Mouse (Mus musculus) spleen, adult 10 weeks (tissue): ENCODE data around the gene Dscam. TPM values are rescaled to one million over a fixed set of nuclear protein-coding genes. Genes with fewer than 3 reads are reported as not detected.

Experiments used
- polyA plus RNA-seq: library from polyadenylated mRNA; stranded (reverse); fragments of 350-450 nt; fragmentation: Illumina TruSeq; extraction: RNeasy Lipid Tissue Mini Kit (QIAGEN cat#74804); gene quantifications from one replicate; pipeline ENCODE4 v1.2.3, GENCODE M21; 2015; ENCODE audit warnings: low replicate concordance; ENCODE audit not compliant: insufficient read depth

The Dscam gene
- 2.5 TPM for polyA plus RNA-seq

DNA sequence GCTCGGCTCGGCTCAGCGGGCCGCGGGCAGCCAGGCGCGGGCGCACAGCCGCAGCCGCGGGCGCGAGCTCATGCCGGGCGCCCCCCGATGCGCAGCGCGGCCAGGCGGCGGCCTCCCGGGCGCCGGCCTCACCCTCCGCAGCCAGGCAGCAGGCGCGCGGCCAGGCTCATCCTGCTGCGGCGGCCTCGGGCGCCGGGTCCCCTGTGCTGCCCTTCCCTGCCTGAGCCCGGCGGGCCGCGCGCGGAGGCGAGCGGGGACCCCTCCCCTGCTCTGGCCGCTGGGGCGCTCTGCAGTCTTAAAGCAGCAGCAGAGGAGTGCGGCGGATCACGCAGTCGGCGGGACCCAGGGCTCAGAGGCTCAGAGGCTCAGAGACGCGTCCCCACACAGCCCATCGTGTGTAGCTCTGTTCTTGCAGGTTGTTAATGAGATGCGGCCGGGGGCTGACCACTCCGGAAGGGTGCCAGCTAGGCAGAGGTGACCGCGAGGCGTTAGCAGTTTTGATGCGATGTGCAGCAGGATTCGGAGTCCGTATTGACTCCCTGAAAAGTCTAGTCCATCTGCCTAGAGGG lies at the start of gene Dscam:
Gene Dscam, minus strand, starts transcription at position 240 of the 569 bp plus-strand sequence.

Other genes starting within 250 kb of the Dscam start
- 7.1 TPM for gene Bace2, start 186.0 kb upstream of the Dscam start, polyA plus RNA-seq